Mouse (Mus musculus): Measurements from ENCODE around the gene Lpar6.

GRCm38 (mm10) chr14:73252276-73252675 lies 14.6 kb downstream of the Lpar6 start:
- TF ChIP-seq CTCF (IDR thresholded peaks at IDR 0.05; ENCODE audit: control insufficient read depth, insufficient read depth, insufficient read length) (no peak), MYOG (IDR thresholded peaks at IDR 0.05; ENCODE audit: control insufficient read depth, extremely low read depth, insufficient read length) (no peak), MAX (IDR thresholded peaks at IDR 0.05) (no peak), MYOD1 (IDR thresholded peaks at IDR 0.05; ENCODE audit: control insufficient read depth, insufficient read length, low read depth) (no peak), USF1 (IDR thresholded peaks at IDR 0.05; ENCODE audit: low read depth) (no peak), FOSL1 (IDR thresholded peaks at IDR 0.05; ENCODE audit: insufficient read depth, low read length, poor library complexity, severe bottlenecking) (no peak)

Data from C2C12 (cell line).